Mouse (Mus musculus): ENCODE measurements at regions not wholly inside any gene's neighbourhood (a gene's known extent, or its start where the extent isn't known, plus 50 kb on each side); places are given as distances from the start of the nearest gene placed in this dataset.
A peak's percentile ranks its signal among the peaks of the same experiment; 100 is the strongest.
"Not testable (repeated sequence)": the region's sequence is repeated elsewhere in the genome, so short reads cannot be mapped to it uniquely, and the experiment has no call there.

DNA sequence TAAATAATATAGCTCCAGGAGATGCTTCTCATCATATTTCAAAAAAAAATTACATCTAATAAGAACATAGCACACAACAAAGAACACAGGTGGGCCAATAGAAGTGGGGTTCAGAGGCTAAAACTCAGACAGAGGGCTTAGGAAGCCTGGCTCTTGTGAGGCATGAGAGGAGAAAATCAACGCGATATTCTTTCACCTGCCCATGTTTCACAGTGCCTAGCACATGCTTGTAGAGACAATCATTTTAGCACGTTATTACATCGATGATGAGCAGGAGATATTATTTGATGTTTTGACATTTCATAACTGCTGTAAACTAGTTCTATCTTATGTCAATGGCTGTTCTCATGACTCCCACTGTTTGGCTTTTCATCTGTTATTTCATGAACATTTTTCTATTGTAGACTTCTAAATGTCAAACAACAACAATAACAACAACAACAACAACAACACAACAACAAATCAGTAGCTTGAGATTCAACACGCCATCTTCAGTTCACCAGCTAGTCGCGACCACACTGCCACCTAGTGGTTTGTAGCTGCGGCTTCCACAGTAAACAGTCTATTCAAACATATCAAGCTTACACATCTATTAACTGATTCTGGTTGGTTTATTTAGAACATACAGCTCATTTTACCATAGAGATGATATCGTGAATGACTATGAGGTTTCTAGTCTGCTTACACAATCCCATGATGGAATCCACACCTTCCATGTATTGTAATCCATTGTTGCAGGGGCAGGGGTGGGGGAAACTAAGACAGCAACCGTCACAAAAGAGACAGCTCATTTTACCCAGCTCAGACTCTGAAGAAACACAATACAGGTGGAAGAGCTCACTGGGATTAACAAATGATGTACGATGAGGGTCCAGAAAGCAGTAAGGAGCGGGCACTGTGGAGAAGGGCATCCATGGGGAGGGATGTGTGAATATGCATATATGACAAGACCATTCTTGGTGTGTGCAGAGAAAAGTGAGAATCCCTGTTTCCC lies 60.5 kb upstream of the Tmem200a start:
- Histone ChIP-seq H3K4me3 (ENCODE audit: low read depth, low read length) (no peak overlapping the region), H3K9me3 (ENCODE audit: control insufficient read depth, low read length) (no peaks in the 10 kb centered on the region), H3K4me2 (ENCODE audit: low read depth, severe bottlenecking) (no peak overlapping the region), H3K27me3 (ENCODE audit: control insufficient read depth, insufficient read depth, low read length) (no peaks in the 10 kb centered on the region), H3K36me3 (ENCODE audit: control insufficient read depth, insufficient read depth, low read length) (no peaks in the 10 kb centered on the region), H3K9ac (ENCODE audit: low read length) (no peak overlapping the region), H3K27ac (replicated peaks; ENCODE audit: low read depth, low read length) (no peak overlapping the region), H3K4me1 (ENCODE audit: control insufficient read depth, insufficient read depth, low read length) (no peaks in the 10 kb centered on the region)
- WGBS = 35% methylated on average over 12 of the region's 12 CpGs
- DNase-seq (ENCODE audit: low spot score) (peak; percentile 73), ATAC-seq (ENCODE audit: insufficient number of reproducible peaks, low FRiP score, low TSS enrichment, low read depth) (no peak)

DNA sequence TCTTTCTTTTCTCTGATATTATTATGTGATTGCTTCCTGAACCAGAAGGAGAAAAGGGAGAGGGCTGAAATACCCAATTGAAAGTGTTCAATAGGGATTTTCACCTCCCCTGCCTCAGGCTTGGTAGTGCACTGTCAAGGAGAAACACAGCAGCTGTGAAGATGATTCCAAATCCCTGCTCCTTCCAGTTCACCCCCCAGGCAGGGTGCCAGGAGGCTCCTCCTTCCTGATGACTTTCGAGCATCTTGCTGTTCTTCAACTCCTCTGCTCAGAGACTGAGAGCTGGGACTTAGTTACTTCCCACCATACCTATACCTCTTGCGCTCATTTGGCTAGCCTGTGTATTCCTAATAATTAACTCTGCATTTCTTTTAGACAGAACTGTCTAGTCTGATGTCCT lies 73.7 kb upstream of the Tmem200a start:
- ATAC-seq (ENCODE audit: insufficient number of reproducible peaks, low FRiP score, low TSS enrichment, low read depth) = no peak
- Histone ChIP-seq H3K27me3 (ENCODE audit: control insufficient read depth, insufficient read depth, low read length) (no peaks in the 10 kb centered on the region), H3K4me1 (ENCODE audit: control insufficient read depth, insufficient read depth, low read length) (no peaks in the 10 kb centered on the region), H3K36me3 (ENCODE audit: control insufficient read depth, insufficient read depth, low read length) (no peaks in the 10 kb centered on the region), H3K4me2 (ENCODE audit: low read depth, severe bottlenecking) (no peak overlapping the region), H3K9ac (ENCODE audit: low read length) (no peak overlapping the region), H3K9me3 (ENCODE audit: control insufficient read depth, low read length) (no peaks in the 10 kb centered on the region), H3K4me3 (ENCODE audit: low read depth, low read length) (no peak overlapping the region), H3K27ac (replicated peaks; ENCODE audit: low read depth, low read length) (no peak overlapping the region)
- no peak for DNase-seq (ENCODE audit: low spot score)
- WGBS = 73% methylated on average over 2 of the region's 2 CpGs

DNA sequence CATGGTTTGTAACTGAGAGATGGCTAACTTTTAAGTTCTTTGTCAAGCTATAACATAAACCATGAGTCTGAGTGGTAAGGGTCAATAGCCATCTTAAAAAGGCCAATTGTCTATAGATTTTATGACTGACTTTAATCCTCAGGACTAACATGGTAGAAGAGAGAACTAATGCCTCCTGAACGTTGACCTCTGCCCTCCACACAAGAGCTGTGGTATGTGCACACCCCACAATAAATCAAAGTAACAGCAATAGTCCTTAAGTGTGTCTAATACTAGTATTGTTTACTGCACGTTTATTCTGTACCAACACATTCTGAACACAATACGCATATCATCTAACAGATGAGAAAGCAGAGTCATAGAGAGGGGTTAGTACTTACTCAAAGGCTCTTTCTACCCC lies 70.7 kb upstream of the Samd3 start:
- 0 out of 2 replicates have a peak, but pooled peaks have one; percentile 17 for ATAC-seq (ENCODE audit: insufficient number of reproducible peaks, low FRiP score, low TSS enrichment, low read depth)
- no peaks in the 10 kb centered on the region for H3K36me3 ChIP-seq (ENCODE audit: control insufficient read depth, insufficient read depth, low read length)

DNA sequence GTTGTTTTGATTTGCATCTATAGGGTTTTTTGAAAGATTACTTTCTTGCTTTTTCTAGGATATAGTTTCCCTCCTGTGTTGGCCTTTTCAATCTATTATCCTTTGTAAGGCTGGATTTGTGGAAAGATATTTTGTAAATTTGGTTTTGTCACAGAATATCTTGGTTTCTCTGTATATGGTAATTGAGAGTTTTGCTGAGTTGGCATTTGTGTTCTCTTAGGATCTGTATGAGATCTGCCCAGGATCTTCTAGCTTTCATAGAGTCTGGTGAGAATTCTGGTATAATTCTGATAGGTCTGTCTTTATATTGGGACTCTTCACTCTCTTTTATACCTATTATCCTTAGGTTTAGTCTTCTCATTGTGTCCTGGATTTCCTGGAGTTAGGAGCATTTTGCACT lies 68.4 kb upstream of the Samd3 start:
- not testable (repeated sequence) for H3K9me3 ChIP-seq (ENCODE audit: control insufficient read depth, low read length); H3K27ac ChIP-seq (replicated peaks; ENCODE audit: low read depth, low read length); ATAC-seq (ENCODE audit: insufficient number of reproducible peaks, low FRiP score, low TSS enrichment, low read depth); DNase-seq (ENCODE audit: low spot score); H3K36me3 ChIP-seq (ENCODE audit: control insufficient read depth, insufficient read depth, low read length); H3K9ac ChIP-seq (ENCODE audit: low read length); H3K27me3 ChIP-seq (ENCODE audit: control insufficient read depth, insufficient read depth, low read length); H3K4me3 ChIP-seq (ENCODE audit: low read depth, low read length); H3K4me2 ChIP-seq (ENCODE audit: low read depth, severe bottlenecking); H3K4me1 ChIP-seq (ENCODE audit: control insufficient read depth, insufficient read depth, low read length)

More for the DNA sequence above, 70.7 kb upstream of the Samd3 start:
- H3K4me1 ChIP-seq (ENCODE audit: control insufficient read depth, insufficient read depth, low read length) = no peaks in the 10 kb centered on the region
- no peak overlapping the region for H3K27ac ChIP-seq (replicated peaks; ENCODE audit: low read depth, low read length)
- no peaks in the 10 kb centered on the region for H3K9me3 ChIP-seq (ENCODE audit: control insufficient read depth, low read length)
- 31% methylated on average over 3 of the region's 3 CpGs for WGBS
- DNase-seq (ENCODE audit: low spot score) = no peak
- H3K27me3 ChIP-seq (ENCODE audit: control insufficient read depth, insufficient read depth, low read length) = no peaks in the 10 kb centered on the region
- H3K4me2 ChIP-seq (ENCODE audit: low read depth, severe bottlenecking) = no peak overlapping the region
- H3K4me3 ChIP-seq (ENCODE audit: low read depth, low read length) = no peak overlapping the region
- H3K9ac ChIP-seq (ENCODE audit: low read length) = no peak overlapping the region

DNA sequence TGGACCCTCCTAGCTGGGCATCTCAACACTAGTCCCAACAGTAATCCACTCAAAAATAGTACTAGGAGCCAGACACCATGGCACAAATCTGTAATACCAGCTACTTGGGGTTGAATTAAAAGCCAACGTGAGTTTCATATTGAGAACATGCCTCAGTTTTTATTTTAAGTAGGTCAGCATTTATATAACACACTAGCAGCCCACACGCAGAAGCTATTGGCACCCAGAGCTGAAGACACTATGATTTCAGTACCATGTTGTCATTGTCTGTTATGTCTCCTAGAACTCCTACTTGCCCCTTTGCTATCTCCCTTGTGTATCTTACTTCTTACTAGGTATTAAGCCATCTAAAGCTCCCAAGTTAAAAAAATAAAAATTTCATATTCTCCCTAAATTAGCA lies 65.0 kb upstream of the Samd3 start:
- DNase-seq (ENCODE audit: low spot score) (no peak), ATAC-seq (ENCODE audit: insufficient number of reproducible peaks, low FRiP score, low TSS enrichment, low read depth) (no peak)
- H3K4me1 ChIP-seq (ENCODE audit: control insufficient read depth, insufficient read depth, low read length) = no peaks in the 10 kb centered on the region
- H3K9ac ChIP-seq (ENCODE audit: low read length) = no peak overlapping the region
- no peaks in the 10 kb centered on the region for H3K9me3 ChIP-seq (ENCODE audit: control insufficient read depth, low read length)
- no peak overlapping the region for H3K27ac ChIP-seq (replicated peaks; ENCODE audit: low read depth, low read length)
- 88% methylated on average over 2 of the region's 2 CpGs for WGBS
- H3K4me3 ChIP-seq (ENCODE audit: low read depth, low read length) = no peak overlapping the region
- H3K4me2 ChIP-seq (ENCODE audit: low read depth, severe bottlenecking) = no peak overlapping the region
- no peaks in the 10 kb centered on the region for H3K27me3 ChIP-seq (ENCODE audit: control insufficient read depth, insufficient read depth, low read length)
- no peaks in the 10 kb centered on the region for H3K36me3 ChIP-seq (ENCODE audit: control insufficient read depth, insufficient read depth, low read length)

DNA sequence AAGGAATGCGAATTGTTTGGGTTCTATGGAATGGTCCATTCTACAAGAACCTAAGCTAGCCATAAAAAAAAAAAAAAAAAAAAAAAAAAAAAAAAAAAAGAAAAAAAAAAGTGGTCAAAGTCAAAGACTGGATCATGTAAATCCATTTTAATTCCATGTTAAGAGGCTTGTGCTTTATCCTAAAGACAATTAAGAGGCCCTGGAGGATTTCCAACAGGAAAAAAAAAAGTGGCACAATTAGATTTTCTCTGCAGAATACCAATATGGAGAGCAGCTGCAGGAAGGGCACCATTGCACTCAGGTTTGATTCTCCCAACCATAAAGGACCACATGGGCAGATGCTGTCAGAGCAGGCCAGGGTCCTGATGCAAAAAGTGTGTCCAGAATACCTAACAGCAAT lies 51.9 kb upstream of the Samd3 start:
- H3K4me3 ChIP-seq (ENCODE audit: low read depth, low read length) = no peak overlapping the region
- no peak overlapping the region for H3K9ac ChIP-seq (ENCODE audit: low read length)
- H3K4me2 ChIP-seq (ENCODE audit: low read depth, severe bottlenecking) = no peak overlapping the region
- ATAC-seq (ENCODE audit: insufficient number of reproducible peaks, low FRiP score, low TSS enrichment, low read depth) (no peak), DNase-seq (ENCODE audit: low spot score) (no peak)
- no peaks in the 10 kb centered on the region for H3K9me3 ChIP-seq (ENCODE audit: control insufficient read depth, low read length)
- H3K27ac ChIP-seq (replicated peaks; ENCODE audit: low read depth, low read length) = no peak overlapping the region
- no peaks in the 10 kb centered on the region for H3K36me3 ChIP-seq (ENCODE audit: control insufficient read depth, insufficient read depth, low read length)
- no peaks in the 10 kb centered on the region for H3K4me1 ChIP-seq (ENCODE audit: control insufficient read depth, insufficient read depth, low read length)
- H3K27me3 ChIP-seq (ENCODE audit: control insufficient read depth, insufficient read depth, low read length) = no peaks in the 10 kb centered on the region
- WGBS = 92% methylated on average over 1 of the region's 1 CpGs

DNA sequence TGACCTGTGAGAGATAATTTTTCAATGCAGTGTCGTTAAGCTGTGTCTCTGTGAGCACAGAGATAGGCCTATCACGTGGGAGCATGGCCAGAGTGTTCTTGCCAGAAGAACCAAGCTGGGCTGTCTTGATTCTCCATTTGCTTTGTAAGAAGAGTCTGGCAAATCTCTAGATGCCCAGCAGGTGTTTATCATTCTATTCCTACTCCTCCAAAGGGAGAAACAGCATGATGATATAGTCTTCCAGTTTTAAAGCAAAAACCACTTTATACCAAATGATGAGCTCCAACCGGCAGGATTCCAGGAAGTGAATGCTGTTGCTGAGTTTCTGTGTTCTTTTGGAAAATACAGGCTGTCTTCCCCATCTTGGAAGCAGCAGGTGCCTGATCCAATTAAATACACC lies 51.2 kb upstream of the Samd3 start:
- ATAC-seq (ENCODE audit: insufficient number of reproducible peaks, low FRiP score, low TSS enrichment, low read depth) (no peak), DNase-seq (ENCODE audit: low spot score) (no peak)
- H3K9ac ChIP-seq (ENCODE audit: low read length) = no peak overlapping the region
- H3K9me3 ChIP-seq (ENCODE audit: control insufficient read depth, low read length) = no peaks in the 10 kb centered on the region
- H3K36me3 ChIP-seq (ENCODE audit: control insufficient read depth, insufficient read depth, low read length) = no peaks in the 10 kb centered on the region
- no peak overlapping the region for H3K4me3 ChIP-seq (ENCODE audit: low read depth, low read length)
- H3K27ac ChIP-seq (replicated peaks; ENCODE audit: low read depth, low read length) = no peak overlapping the region
- WGBS = 79% methylated on average over 3 of the region's 3 CpGs
- H3K4me2 ChIP-seq (ENCODE audit: low read depth, severe bottlenecking) = no peak overlapping the region
- H3K27me3 ChIP-seq (ENCODE audit: control insufficient read depth, insufficient read depth, low read length) = no peaks in the 10 kb centered on the region
- H3K4me1 ChIP-seq (ENCODE audit: control insufficient read depth, insufficient read depth, low read length) = no peaks in the 10 kb centered on the region

Data from limb, embryonic 11.5 days (tissue).